Mouse (Mus musculus) thymus, adult 2 months (tissue): Measurements from ENCODE around the gene Dnase1l3.

Source experiments
- CTCF ChIP-seq: fragments of 200-500 bp; IDR thresholded peaks from 2 replicates; pipeline ENCODE4 v1.5.1; 2012; ENCODE audit warnings: mild to moderate bottlenecking, control low read depth, low read length, moderate library complexity, borderline replicate concordance; ENCODE audit not compliant: control insufficient read depth, poor library complexity, insufficient read depth; ENCODE audit errors: extremely low read depth
- POLR2A ChIP-seq: fragments of 200-500 bp; IDR thresholded peaks from 2 replicates; pipeline ENCODE4 v1.6.1; 2012; ENCODE audit warnings: mild to moderate bottlenecking, low read length, control low read depth, moderate library complexity; ENCODE audit not compliant: control insufficient read depth, poor library complexity, insufficient read depth; ENCODE audit errors: extremely low read depth

DNA sequence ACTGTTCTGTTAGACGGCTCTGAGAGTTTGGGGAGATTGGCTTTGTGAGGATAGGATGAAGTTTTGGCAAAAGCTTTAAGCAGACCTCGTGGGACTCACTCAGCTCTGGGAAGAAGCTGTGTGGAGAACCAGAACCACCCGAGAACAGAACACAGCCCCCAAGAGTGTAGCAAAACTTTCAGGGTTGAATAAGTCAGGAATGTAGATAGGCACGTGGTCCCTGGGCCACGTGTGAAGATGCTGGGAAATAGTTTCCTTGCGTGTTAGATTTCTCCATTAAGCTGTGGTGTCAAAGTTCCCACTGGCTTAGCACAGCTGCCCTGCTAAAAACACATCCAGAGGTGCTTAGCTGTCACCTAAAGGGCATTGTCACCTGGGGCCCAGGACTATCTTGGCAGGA, 2.2 kb downstream of the Dnase1l3 start:
- no peak for TF ChIP-seq POLR2A
- TF ChIP-seq CTCF: no peak
